Mouse (Mus musculus): Measurements from ENCODE around the gene Zfp553.

GRCm38 (mm10) chr7:127253341-127253740 lies 20.5 kb downstream of the Zfp553 start:
- TF ChIP-seq CTCF (IDR thresholded peaks at IDR 0.05; ENCODE audit: insufficient read depth, low read depth, low read length): no peak
- no peak for TF ChIP-seq POLR2A (IDR thresholded peaks at IDR 0.05; ENCODE audit: insufficient read depth, low read depth, low read length)

All from olfactory bulb, adult 2 months (tissue).